Mouse (Mus musculus): Measurements from ENCODE around the gene Scgn.

GRCm38 (mm10) chr13:23990928-23991327 lies at the start of gene Scgn:
- TF ChIP-seq CTCF (IDR thresholded peaks at IDR 0.05; ENCODE audit: low read depth) (0 out of 2 replicates have a peak, but pooled peaks have one; percentile 2), EP300 (IDR thresholded peaks at IDR 0.05; ENCODE audit: low read depth) (no peak)
